Mouse (Mus musculus) CH12.LX (cell line): Measurements from ENCODE around the gene Gbgt1. TPM values are rescaled to one million over a fixed set of nuclear protein-coding genes. Genes with fewer than 3 reads are reported as not detected.

Source experiments
- DNase-seq: peaks from one replicate; pipeline ENCODE4 v3.0.0-alpha.2; 2013; ENCODE audit errors: extremely low read depth
- H3K27ac ChIP-seq: 2 replicates; pipeline ENCODE4 v1.5.1; 2012; ENCODE audit warnings: low read depth, mild to moderate bottlenecking, control low read depth, moderate library complexity; ENCODE audit not compliant: insufficient read depth
- H3K27me3 ChIP-seq: replicated peaks from 2 replicates; pipeline ENCODE3; 2012; ENCODE audit warnings: inconsistent platforms
- H3K36me3 ChIP-seq, 2 experiments: replicated peaks in 1 of 2; 2 replicates each; pipeline versions ENCODE3 to v1.6.1; 2012; ENCODE audit warnings: inconsistent platforms in 1 of 2, low read length in 1 of 2, mild to moderate bottlenecking in 1 of 2, mixed read lengths in 1 of 2, moderate library complexity in 1 of 2; ENCODE audit not compliant: control insufficient read depth in 1 of 2, insufficient read depth in 1 of 2
- H3K4me1 ChIP-seq, 2 experiments: 2 replicates each; pipeline ENCODE4 v1.6.1; 2012; ENCODE audit warnings: inconsistent platforms in 1 of 2, moderate library complexity in 1 of 2; ENCODE audit not compliant: insufficient read depth in 2 of 2, control insufficient read depth in 1 of 2
- H3K4me2 ChIP-seq: 2 replicates; pipeline ENCODE4 v1.6.1; 2012; ENCODE audit warnings: low read depth, mild to moderate bottlenecking, control low read depth; ENCODE audit not compliant: poor library complexity, insufficient read depth, severe bottlenecking
- H3K4me3 ChIP-seq, 3 experiments: fragments of 150-350 bp in 1 of 3; sonication (generic) in 1 of 3; replicated peaks in 1 of 3; 2 replicates each; pipeline versions ENCODE3 to v1.5.1; 2011 to 2012; ENCODE audit warnings: low read depth in 2 of 3, low read length in 2 of 3, mild to moderate bottlenecking in 2 of 3, moderate library complexity in 2 of 3, control low read depth in 1 of 3, improper control_type of control experiment in 1 of 3, inconsistent platforms in 1 of 3, mixed read lengths in 1 of 3; ENCODE audit not compliant: poor library complexity in 1 of 3
- H3K79me2 ChIP-seq: replicated peaks from 2 replicates; pipeline ENCODE4 v1.6.1; 2012; ENCODE audit warnings: mild to moderate bottlenecking, moderate library complexity; ENCODE audit not compliant: control insufficient read depth, poor library complexity, insufficient read depth, severe bottlenecking; ENCODE audit errors: extremely low read depth
- H3K9ac ChIP-seq: 2 replicates; pipeline ENCODE4 v1.6.1; 2012; ENCODE audit warnings: low read depth, mild to moderate bottlenecking, control low read depth, moderate library complexity; ENCODE audit not compliant: insufficient read depth
- H3K9me3 ChIP-seq: replicated peaks from 2 replicates; pipeline ENCODE3; 2012; ENCODE audit warnings: low read length, inconsistent platforms, mixed read lengths
- BHLHE40 ChIP-seq: IDR thresholded peaks from 2 replicates; pipeline ENCODE4 v1.6.1; 2011; ENCODE audit warnings: mild to moderate bottlenecking, low read depth, low read length, improper control_type of control experiment
- CHD1 ChIP-seq: IDR thresholded peaks from 2 replicates; pipeline ENCODE4 v1.6.1; 2012; ENCODE audit warnings: low read depth, low read length, improper control_type of control experiment, inconsistent platforms
- CHD2 ChIP-seq: IDR thresholded peaks from 2 replicates; pipeline ENCODE4 v1.6.1; 2011; ENCODE audit warnings: low read length, improper control_type of control experiment
- CTCF ChIP-seq, 2 experiments: IDR thresholded peaks in 1 of 2; conservative IDR thresholded peaks in 1 of 2; 2 replicates each; pipeline ENCODE4 v1.5.1; 2011 to 2012; ENCODE audit warnings: low read depth in 2 of 2, low read length in 2 of 2, improper control_type of control experiment in 1 of 2, inconsistent platforms in 1 of 2, mild to moderate bottlenecking in 1 of 2, moderate library complexity in 1 of 2
- E2F4 ChIP-seq: IDR thresholded peaks from 2 replicates; pipeline ENCODE4 v1.6.1; 2011; ENCODE audit warnings: low read depth, low read length, improper control_type of control experiment; ENCODE audit not compliant: insufficient replicate concordance
- ELF1 ChIP-seq: IDR thresholded peaks from 2 replicates; pipeline ENCODE4 v1.6.1; 2014; ENCODE audit warnings: low read depth, mild to moderate bottlenecking, inconsistent platforms, low read length, improper control_type of control experiment
- EP300 ChIP-seq: IDR thresholded peaks from 2 replicates; pipeline ENCODE4 v1.6.1; 2011; ENCODE audit warnings: low read length, improper control_type of control experiment
- ETS1 ChIP-seq: conservative IDR thresholded peaks from 2 replicates; pipeline ENCODE4 v1.6.1; 2012; ENCODE audit warnings: low read depth, mild to moderate bottlenecking, inconsistent platforms, low read length, improper control_type of control experiment, moderate library complexity
- GABPA ChIP-seq: IDR thresholded peaks from 2 replicates; pipeline ENCODE4 v1.6.1; 2012; ENCODE audit warnings: low read depth, low read length, improper control_type of control experiment, inconsistent platforms; ENCODE audit not compliant: insufficient replicate concordance
- HCFC1 ChIP-seq: IDR thresholded peaks from 2 replicates; pipeline ENCODE4 v1.6.1; 2012; ENCODE audit warnings: low read depth, mild to moderate bottlenecking, inconsistent platforms, low read length, improper control_type of control experiment
- IRF4 ChIP-seq: IDR thresholded peaks from 2 replicates; pipeline ENCODE4 v1.6.1; 2014; ENCODE audit warnings: low read depth, mild to moderate bottlenecking, inconsistent platforms, low read length, improper control_type of control experiment
- JUN ChIP-seq: IDR thresholded peaks from 2 replicates; pipeline ENCODE4 v1.6.1; 2011; ENCODE audit warnings: low read depth, mild to moderate bottlenecking, low read length, improper control_type of control experiment, moderate library complexity; ENCODE audit not compliant: insufficient read depth
- JUND ChIP-seq: conservative IDR thresholded peaks from 2 replicates; pipeline ENCODE4 v1.6.1; 2011; ENCODE audit warnings: low read depth, low read length, improper control_type of control experiment
- KAT2A ChIP-seq: IDR thresholded peaks from 2 replicates; pipeline ENCODE4 v1.6.1; 2012; ENCODE audit warnings: low read length, improper control_type of control experiment, inconsistent platforms; ENCODE audit not compliant: insufficient replicate concordance
- MAFK ChIP-seq: IDR thresholded peaks from 2 replicates; pipeline ENCODE4 v1.6.1; 2011; ENCODE audit warnings: low read length, improper control_type of control experiment; ENCODE audit not compliant: insufficient replicate concordance
- MAX ChIP-seq: IDR thresholded peaks from 2 replicates; pipeline ENCODE4 v1.6.1; 2011; ENCODE audit warnings: low read length, improper control_type of control experiment
- MXI1 ChIP-seq: IDR thresholded peaks from 2 replicates; pipeline ENCODE4 v1.6.1; 2011; ENCODE audit warnings: mild to moderate bottlenecking, low read depth, low read length, improper control_type of control experiment
- NELFE ChIP-seq: IDR thresholded peaks from 2 replicates; pipeline ENCODE4 v1.6.1; 2011; ENCODE audit warnings: low read depth, low read length, improper control_type of control experiment
- NRF1 ChIP-seq: IDR thresholded peaks from 2 replicates; pipeline ENCODE4 v1.6.1; 2014; ENCODE audit warnings: low read depth, mild to moderate bottlenecking, inconsistent platforms, low read length, improper control_type of control experiment, moderate library complexity
- PAX5 ChIP-seq: IDR thresholded peaks from 2 replicates; pipeline ENCODE4 v1.6.1; 2012; ENCODE audit warnings: low read length, inconsistent platforms, mixed read lengths
- POLR2A ChIP-seq: IDR thresholded peaks from 2 replicates; pipeline ENCODE4 v1.6.1; 2011; ENCODE audit warnings: low read depth, mild to moderate bottlenecking, improper control_type of control experiment, low read length
- POLR2AphosphoS2 ChIP-seq: IDR thresholded peaks from 2 replicates; pipeline ENCODE4 v1.6.1; 2011; ENCODE audit warnings: low read depth, low read length, improper control_type of control experiment
- RAD21 ChIP-seq: IDR thresholded peaks from 2 replicates; pipeline ENCODE4 v1.6.1; 2011; ENCODE audit warnings: low read depth, mild to moderate bottlenecking, low read length, improper control_type of control experiment, moderate library complexity
- RCOR1 ChIP-seq: conservative IDR thresholded peaks from 2 replicates; pipeline ENCODE4 v1.6.1; 2012; ENCODE audit warnings: low read depth, mild to moderate bottlenecking, inconsistent platforms, low read length, improper control_type of control experiment
- SIN3A ChIP-seq: IDR thresholded peaks from 2 replicates; pipeline ENCODE4 v1.6.1; 2012; ENCODE audit warnings: low read length, improper control_type of control experiment, inconsistent platforms
- SMC3 ChIP-seq: IDR thresholded peaks from 2 replicates; pipeline ENCODE4 v1.6.1; 2011; ENCODE audit warnings: low read depth, low read length, improper control_type of control experiment
- TBP ChIP-seq: conservative IDR thresholded peaks from 2 replicates; pipeline ENCODE4 v1.6.1; 2011; ENCODE audit warnings: low read depth, low read length, improper control_type of control experiment
- TCF12 ChIP-seq: IDR thresholded peaks from 2 replicates; pipeline ENCODE4 v1.6.1; 2014; ENCODE audit warnings: low read depth, mild to moderate bottlenecking, inconsistent platforms, low read length, improper control_type of control experiment
- UBTF ChIP-seq: IDR thresholded peaks from 2 replicates; pipeline ENCODE4 v1.6.1; 2012; ENCODE audit warnings: low read depth, mild to moderate bottlenecking, inconsistent platforms, low read length, improper control_type of control experiment, moderate library complexity
- USF1 ChIP-seq: IDR thresholded peaks from 2 replicates; pipeline ENCODE4 v1.6.1; 2014; ENCODE audit warnings: low read depth, mild to moderate bottlenecking, inconsistent platforms, low read length, improper control_type of control experiment
- USF2 ChIP-seq: conservative IDR thresholded peaks from 2 replicates; pipeline ENCODE4 v1.6.1; 2011; ENCODE audit warnings: low read depth, low read length, improper control_type of control experiment
- ZC3H11A ChIP-seq: IDR thresholded peaks from 2 replicates; pipeline ENCODE4 v1.6.1; 2012; ENCODE audit warnings: low read depth, mild to moderate bottlenecking, inconsistent platforms, low read length, improper control_type of control experiment
- ZKSCAN1 ChIP-seq: IDR thresholded peaks from 2 replicates; pipeline ENCODE4 v1.6.1; 2012; ENCODE audit warnings: low read depth, inconsistent platforms, low read length, improper control_type of control experiment, borderline replicate concordance
- ZMIZ1 ChIP-seq: IDR thresholded peaks from 2 replicates; pipeline ENCODE4 v1.6.1; 2012; ENCODE audit warnings: low read depth, mild to moderate bottlenecking, inconsistent platforms, low read length, improper control_type of control experiment
- ZNF384 ChIP-seq: IDR thresholded peaks from 2 replicates; pipeline ENCODE4 v1.6.1; 2012; ENCODE audit warnings: low read depth, low read length, improper control_type of control experiment, inconsistent platforms
- dilution Hi-C: fragments of 300-500 bp; cut with MboI; formaldehyde crosslinking; loops from 2 replicates; pipeline ENCODE4 v1.14.3; 2020; ENCODE audit warnings: low sequenced_read_pairs; ENCODE audit not compliant: extremely low pct_unique_long_range_greater_than_20kb, extremely low pct_ligation_motif_present
- in situ Hi-C: fragments of 300-500 bp; cut with MboI; formaldehyde crosslinking; loops from 3 replicates; pipeline ENCODE4 v1.14.3; 2019; ENCODE audit warnings: low sequenced_read_pairs, low pct_ligation_motif_present, low pct_unique_long_range_greater_than_20kb, mixed read lengths
- polyA plus RNA-seq: library from polyadenylated mRNA; unstranded; fragments of >175 nt; gene quantifications from 2 replicates; pipeline ENCODE4 v1.2.1, GENCODE M21; 2012; ENCODE audit warnings: low read depth; ENCODE audit not compliant: insufficient read length
- total RNA-seq, 2 experiments: library from RNA; depleted of rRNA; stranded (reverse); fragments of 300-350 nt in 1 of 2; fragments of >200 nt in 1 of 2; gene quantifications; 2 replicates each; pipeline ENCODE4 v1.2.3; 2012 to 2014

Gbgt1 gene
- total and polyA plus RNA-seq, 3 experiments: not detected

GRCm38 (mm10) chr2:28456616-28457015 lies 40.1 kb upstream of the Gbgt1 start:
- Histone ChIP-seq H3K36me3 (no peaks in the 10 kb centered on the region), H3K79me2 (no peaks in the 10 kb centered on the region), H3K4me3 (no peak overlapping the region), H3K4me1 (no peaks in the 10 kb centered on the region), H3K9ac (no peak overlapping the region), H3K4me2 (no peak overlapping the region), H3K27ac (no peak overlapping the region), H3K9me3 (no peaks in the 10 kb centered on the region), H3K27me3 (peaks cover 71% of the 10 kb centered on the region)
- TF ChIP-seq KAT2A: no peak
- no peak for TF ChIP-seq BHLHE40
- dilution Hi-C loops (no loop called here), in situ Hi-C loops (no loop called here)
- no peak for DNase-seq

GRCm38 (mm10) chr2:28463919-28464318 lies 32.8 kb upstream of the Gbgt1 start:
- H3K9ac ChIP-seq: no peak overlapping the region
- no peak overlapping the region for H3K4me2 ChIP-seq
- H3K4me1 ChIP-seq: peaks cover 5 to 10% of the 10 kb centered on the region in 2 experiments
- in situ Hi-C loops (no loop called here), dilution Hi-C loops (no loop called here)
- no peak overlapping the region for H3K27ac ChIP-seq
- H3K4me3 ChIP-seq: no peak overlapping the region
- peaks cover 0 to 2% of the 10 kb centered on the region in 2 experiments for H3K36me3 ChIP-seq
- H3K9me3 ChIP-seq: no peaks in the 10 kb centered on the region
- TF ChIP-seq POLR2AphosphoS2 (no peak), ETS1 (no peak), PAX5 (no peak), JUND (no peak), NELFE (no peak), RAD21 (peak; percentile 67), JUN (no peak), NRF1 (no peak), ZC3H11A (no peak), RCOR1 (no peak), KAT2A (no peak), EP300 (no peak), MAFK (no peak), SIN3A (no peak), E2F4 (no peak), CHD1 (no peak), ZNF384 (peak; percentile 100), ZKSCAN1 (no peak; the same call in 1 of the 2 replicates), USF2 (no peak), TCF12 (no peak), IRF4 (no peak), SMC3 (peak; percentile 37; the same call in 1 of the 2 replicates), ELF1 (no peak), TBP (no peak), POLR2A (no peak), BHLHE40 (no peak), GABPA (no peak), MAX (no peak), UBTF (peak; percentile 64; the same call in 1 of the 2 replicates), MXI1 (no peak), USF1 (no peak), CHD2 (no peak), ZMIZ1 (no peak), CTCF (conservative IDR thresholded peaks at IDR 0.05 in 1 of 2, IDR thresholded peaks at IDR 0.05 in 1 of 2; ENCODE audit: low read depth in 2 of 2, low read length in 2 of 2) (peak; percentile 84 to 93), HCFC1 (no peak)
- peak; percentile 79 for DNase-seq
- H3K27me3 ChIP-seq: peaks cover 62% of the 10 kb centered on the region
- H3K79me2 ChIP-seq: peaks cover 9% of the 10 kb centered on the region
